Mouse (Mus musculus): Measurements from ENCODE around the gene Stard3. TPM values are rescaled to one million over a fixed set of nuclear protein-coding genes. Genes with fewer than 3 reads are reported as not detected.

Gene Stard3
- total RNA-seq, 2 experiments from 2014 or later: 18.4 to 27.8 TPM

DNA sequence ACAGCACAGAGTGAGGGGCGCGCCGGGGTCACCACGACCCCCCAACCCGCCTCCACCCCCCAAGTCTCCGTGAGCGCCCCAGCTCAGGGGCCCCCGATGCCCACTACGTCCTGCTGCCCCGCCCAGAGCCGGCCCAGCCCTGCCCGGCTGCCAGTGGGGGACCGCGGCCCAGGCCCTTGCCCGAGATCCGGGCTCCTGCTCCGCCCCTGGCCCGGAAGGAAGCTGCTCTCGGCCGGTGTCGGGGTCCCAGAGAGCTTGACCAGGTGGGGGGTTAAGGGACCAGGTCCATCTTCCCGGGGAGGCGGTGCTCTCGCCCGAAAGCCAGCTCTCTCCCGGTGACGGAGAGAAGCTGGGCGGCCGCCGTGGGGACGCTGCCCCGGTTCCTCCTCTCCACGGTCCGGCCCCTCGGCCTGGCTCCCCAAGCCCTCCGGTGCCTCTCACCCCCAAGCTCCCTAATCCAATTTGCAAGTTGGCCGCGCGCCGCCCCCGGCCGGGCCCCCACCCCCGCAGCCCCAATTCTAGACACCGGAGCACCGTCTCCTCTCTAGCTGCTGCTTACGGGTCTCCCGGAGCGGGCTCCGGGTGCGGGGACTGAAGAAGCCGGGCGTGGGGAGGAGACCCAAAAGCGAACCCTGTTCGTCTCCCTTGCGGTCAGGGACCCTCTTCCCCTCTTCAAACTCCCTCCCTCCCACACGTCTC lies 29.6 kb upstream of the Stard3 start:
- no peak for ATAC-seq (replicated peaks; ENCODE audit: poor library complexity, severe bottlenecking)

- no peak for ATAC-seq (replicated peaks; ENCODE audit: poor library complexity, severe bottlenecking)
These were observed 28.8 kb upstream of the Stard3 start, which contains the start of gene Neurod2 for GRCm38 (mm10) chr11:98329081-98329959. TSS of gene Neurod2 (minus strand) at chr11:98329648.

- no peak for ATAC-seq (replicated peaks; ENCODE audit: poor library complexity, severe bottlenecking)
These were observed 28.0 kb upstream of the Stard3 start for GRCm38 (mm10) chr11:98329960-98330744.

GRCm38 (mm10) chr11:98330745-98331204 lies 27.4 kb upstream of the Stard3 start:
- no peak for ATAC-seq (replicated peaks; ENCODE audit: poor library complexity, severe bottlenecking)

GRCm38 (mm10) chr11:98331401-98331800 lies 26.8 kb upstream of the Stard3 start:
- no peak for ATAC-seq (replicated peaks; ENCODE audit: poor library complexity, severe bottlenecking)

DNA sequence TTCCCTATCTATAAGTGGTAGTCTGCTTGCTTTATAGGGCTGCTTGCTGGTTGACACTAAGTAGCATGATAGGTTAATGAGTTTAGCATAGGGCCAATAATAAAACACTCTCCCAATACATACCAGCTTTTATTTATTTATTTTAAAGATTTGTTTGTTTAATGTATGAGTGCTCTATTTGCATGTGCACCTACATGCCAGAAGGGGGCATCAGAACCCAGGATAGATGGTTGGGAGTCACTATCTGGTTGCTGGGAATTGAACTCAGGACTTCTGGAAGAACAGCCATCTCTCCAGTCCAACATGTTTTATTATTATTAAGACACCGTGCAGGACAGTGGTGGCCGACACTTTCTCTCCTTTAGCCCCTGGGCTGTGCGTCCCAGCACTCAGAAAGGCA lies 26.0 kb upstream of the Stard3 start:
- no peak for ATAC-seq (replicated peaks; ENCODE audit: poor library complexity, severe bottlenecking)

DNA sequence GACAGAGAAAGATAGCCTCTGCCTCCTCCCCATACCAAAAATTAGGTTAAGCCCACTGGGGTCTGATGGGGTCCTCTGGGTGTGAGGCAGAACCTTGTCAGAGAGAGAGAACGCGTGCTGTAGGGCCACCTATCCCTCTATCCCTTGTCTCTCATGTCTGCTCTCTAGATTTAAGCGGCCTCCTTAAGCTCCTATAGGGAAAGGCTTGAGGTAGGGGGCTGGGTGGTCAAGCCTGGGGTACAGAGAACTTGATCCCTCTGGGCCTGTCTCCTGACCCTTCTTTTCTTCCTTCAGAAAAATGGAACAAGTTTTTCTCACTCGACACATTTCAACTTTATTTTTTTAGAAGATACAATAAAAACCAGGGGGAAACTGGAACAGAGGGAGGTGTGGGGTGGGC lies 25.3 kb upstream of the Stard3 start:
- no peak for ATAC-seq (replicated peaks; ENCODE audit: poor library complexity, severe bottlenecking)

GRCm38 (mm10) chr11:98333263-98333696 lies 24.9 kb upstream of the Stard3 start:
- ATAC-seq (replicated peaks; ENCODE audit: poor library complexity, severe bottlenecking): no peak

GRCm38 (mm10) chr11:98333981-98334741 lies 24.0 kb upstream of the Stard3 start:
- no peak for ATAC-seq (replicated peaks; ENCODE audit: poor library complexity, severe bottlenecking)

GRCm38 (mm10) chr11:98335250-98335649 lies 22.9 kb upstream of the Stard3 start:
- no peak for ATAC-seq (replicated peaks; ENCODE audit: poor library complexity, severe bottlenecking)

- ATAC-seq (replicated peaks; ENCODE audit: poor library complexity, severe bottlenecking): no peak
These were observed 21.7 kb upstream of the Stard3 start for GRCm38 (mm10) chr11:98336245-98337107.

GRCm38 (mm10) chr11:98338507-98338961 lies 19.6 kb upstream of the Stard3 start:
- ATAC-seq (replicated peaks; ENCODE audit: poor library complexity, severe bottlenecking): no peak

- no peak for ATAC-seq (replicated peaks; ENCODE audit: poor library complexity, severe bottlenecking)
These were observed 19.1 kb upstream of the Stard3 start for GRCm38 (mm10) chr11:98339071-98339501.

DNA sequence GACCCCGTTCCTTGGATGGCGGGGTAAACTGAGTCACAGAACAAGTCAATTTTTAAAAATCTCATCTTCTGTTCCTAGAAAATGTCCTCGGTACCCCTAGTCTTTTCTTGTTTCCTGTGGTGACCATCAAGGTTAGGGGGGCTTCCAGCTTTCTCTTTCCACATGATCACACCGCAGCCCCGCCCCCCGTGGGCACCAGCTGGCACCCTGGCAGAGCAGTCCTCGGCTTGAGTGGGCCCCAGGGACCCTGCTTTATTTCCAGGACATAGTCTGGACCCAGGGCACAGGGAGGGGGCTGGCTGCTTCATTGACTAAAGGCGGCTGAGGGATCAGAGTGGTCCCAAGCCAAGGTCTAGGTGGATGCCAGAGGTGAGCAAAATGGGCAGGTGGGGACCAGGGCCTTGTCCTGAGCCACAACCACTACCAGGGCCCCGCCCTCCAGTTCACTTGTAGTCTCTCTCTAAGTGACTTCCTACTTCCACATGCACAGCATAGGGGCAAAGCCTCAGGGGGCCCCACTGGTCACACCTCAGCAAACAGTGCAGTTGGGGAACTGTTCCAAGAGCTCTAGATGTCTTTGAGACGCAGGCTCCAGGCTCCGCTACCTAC lies 18.4 kb upstream of the Stard3 start:
- no peak for ATAC-seq (replicated peaks; ENCODE audit: poor library complexity, severe bottlenecking)

DNA sequence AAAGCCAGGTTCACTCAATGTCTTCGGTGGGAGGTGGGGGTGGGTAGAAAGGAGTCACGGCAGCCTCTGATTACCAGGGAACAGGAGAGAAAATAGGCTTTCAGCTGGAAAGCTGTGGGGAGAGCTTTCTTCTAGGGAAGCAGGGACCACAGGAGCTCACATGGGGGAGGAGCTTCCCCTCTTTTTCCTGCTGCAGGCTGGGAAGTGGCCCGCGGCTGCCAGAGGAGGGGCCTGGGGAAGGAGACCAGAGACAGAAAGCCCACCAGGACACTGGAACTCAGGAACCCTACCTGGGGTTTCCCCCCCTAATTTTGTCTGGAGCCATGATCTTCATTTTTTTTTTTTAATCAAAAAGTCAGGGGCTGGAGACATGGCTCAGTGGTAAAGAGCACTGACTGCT lies 17.6 kb upstream of the Stard3 start:
- no peak for ATAC-seq (replicated peaks; ENCODE audit: poor library complexity, severe bottlenecking)

- no peak for ATAC-seq (replicated peaks; ENCODE audit: poor library complexity, severe bottlenecking)
These were observed 17.0 kb upstream of the Stard3 start for GRCm38 (mm10) chr11:98341174-98341573.

DNA sequence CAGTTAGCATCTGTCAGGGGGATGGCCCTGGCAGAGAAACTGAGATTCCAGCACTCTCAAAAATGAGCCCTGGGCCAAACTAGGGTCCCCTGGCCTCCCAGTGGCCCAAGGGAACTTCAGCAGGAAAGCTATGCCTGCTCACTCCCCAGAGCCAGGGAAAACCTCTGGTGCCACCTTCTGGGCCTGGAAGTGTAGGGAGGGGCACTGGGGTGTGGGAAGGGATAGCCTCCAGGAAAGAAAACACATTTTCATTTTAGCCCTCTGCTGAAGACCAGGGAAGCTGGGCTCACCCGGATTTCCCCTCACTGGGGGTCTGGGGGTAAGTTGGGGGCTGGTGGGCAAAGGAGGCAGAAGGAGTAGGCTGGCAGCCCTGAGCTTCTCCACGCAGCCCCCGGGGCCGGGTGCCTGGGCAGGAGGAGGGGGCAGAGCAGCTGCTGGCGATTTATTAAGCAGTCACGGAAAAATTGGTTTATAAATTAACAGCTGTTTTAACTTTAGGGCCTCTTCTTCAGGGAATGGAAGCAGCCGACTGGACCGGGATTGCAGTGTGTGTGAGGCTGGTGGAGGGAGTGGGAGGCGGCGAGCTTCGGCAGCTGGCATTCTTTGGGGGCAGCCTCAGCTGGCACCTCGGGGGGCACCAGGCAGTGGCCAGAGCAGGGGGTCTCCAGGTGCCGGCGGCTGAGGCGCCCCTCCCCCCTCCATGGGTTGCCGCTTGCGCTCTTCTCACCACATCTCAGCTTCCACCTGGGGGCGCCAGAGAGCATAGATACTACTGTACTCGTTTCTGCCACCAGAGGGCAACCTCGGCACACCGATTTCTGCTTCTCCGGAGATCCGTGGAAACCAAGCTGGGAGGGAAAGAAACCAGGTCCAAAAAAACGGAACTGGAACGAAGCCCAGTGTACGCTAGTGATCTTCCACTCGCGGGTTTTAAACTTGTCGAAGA lies 15.9 kb upstream of the Stard3 start:
- peak; percentile 85 for ATAC-seq (replicated peaks; ENCODE audit: poor library complexity, severe bottlenecking)

Data from granulocyte monocyte progenitor cell, adult 5-6 weeks (primary cell).